Mouse (Mus musculus) testis, adult 2 months (tissue): ENCODE measurements around the gene Snai3. TPM values are rescaled to one million over a fixed set of nuclear protein-coding genes. Genes with fewer than 3 reads are reported as not detected.

Experiments
- H3K27ac ChIP-seq: fragments of 200-500 bp; 2 replicates; pipeline ENCODE4 v1.5.1; 2012; ENCODE audit warnings: low read depth, low read length; ENCODE audit not compliant: control insufficient read depth, insufficient read depth
- H3K27me3 ChIP-seq: fragments of 200-500 bp; 2 replicates; pipeline ENCODE4 v1.6.1; 2012; ENCODE audit warnings: mild to moderate bottlenecking, low read length, moderate library complexity; ENCODE audit not compliant: control insufficient read depth, insufficient read depth
- H3K36me3 ChIP-seq: fragments of 200-500 bp; 2 replicates; pipeline ENCODE4 v1.6.1; 2012; ENCODE audit warnings: mild to moderate bottlenecking, low read length; ENCODE audit not compliant: control insufficient read depth, insufficient read depth
- H3K4me1 ChIP-seq: fragments of 200-500 bp; 2 replicates; pipeline ENCODE4 v1.6.1; 2012; ENCODE audit warnings: low read length; ENCODE audit not compliant: control insufficient read depth, insufficient read depth
- H3K4me3 ChIP-seq: fragments of 200-500 bp; 2 replicates; pipeline ENCODE4 v1.5.1; 2012; ENCODE audit warnings: low read depth, mild to moderate bottlenecking, low read length, moderate library complexity, mixed read lengths; ENCODE audit not compliant: control insufficient read depth
- CTCF ChIP-seq: fragments of 200-500 bp; IDR thresholded peaks from 2 replicates; pipeline ENCODE4 v1.5.1; 2012; ENCODE audit warnings: low read depth, mild to moderate bottlenecking, inconsistent platforms, low read length, moderate library complexity; ENCODE audit not compliant: control insufficient read depth, insufficient read depth, insufficient replicate concordance
- POLR2A ChIP-seq: fragments of 200-500 bp; IDR thresholded peaks from 2 replicates; pipeline ENCODE4 v1.6.1; 2012; ENCODE audit warnings: low read depth, mild to moderate bottlenecking, inconsistent platforms, low read length, moderate library complexity; ENCODE audit not compliant: control insufficient read depth
- polyA plus RNA-seq: library from polyadenylated mRNA; depleted of rRNA; stranded (reverse); fragments of >200 nt; gene quantifications from 2 replicates; pipeline ENCODE4 v1.2.3, GENCODE M21; 2012

The Snai3 gene
- polyA plus RNA-seq, 1 experiment, result 3.8 TPM

DNA sequence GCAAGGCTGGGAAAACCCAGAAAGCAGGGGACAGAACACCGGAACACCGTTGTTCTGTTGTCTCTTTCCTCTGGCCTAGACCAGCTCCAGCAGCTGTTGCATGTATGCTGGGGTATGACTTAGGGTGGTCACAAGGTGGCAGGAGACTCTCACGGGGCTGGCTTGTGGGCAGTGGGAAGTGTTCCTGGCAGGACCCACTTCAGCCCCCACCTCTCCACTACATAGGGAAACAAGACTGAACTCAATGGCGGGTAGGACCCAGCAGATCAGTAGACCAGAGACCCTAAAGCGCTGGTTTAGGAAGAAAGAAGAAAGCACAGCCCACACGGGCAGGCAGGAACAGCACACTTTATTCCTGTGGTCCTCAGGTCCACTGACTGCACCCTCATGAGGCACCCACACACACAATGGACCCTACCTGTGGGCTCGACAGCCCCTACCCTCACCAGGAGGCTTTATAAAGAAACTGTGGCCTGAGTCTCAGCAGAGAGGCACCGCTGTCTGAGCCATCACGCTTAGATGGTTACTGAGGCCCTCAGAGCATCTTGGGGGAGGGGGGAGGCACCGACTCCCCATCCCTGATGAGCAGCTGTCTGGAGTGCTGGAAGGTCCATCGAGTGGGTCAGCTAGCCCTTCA, 27.1 kb downstream of the Snai3 start:
- Histone ChIP-seq H3K4me1 (peaks cover 22% of the 10 kb centered on the region), H3K36me3 (no peaks in the 10 kb centered on the region), H3K27me3 (no peaks in the 10 kb centered on the region; the same call in 1 of the 2 replicates), H3K4me3 (no peak overlapping the region), H3K27ac (no peak overlapping the region)
- no peak for TF ChIP-seq POLR2A
- no peak for TF ChIP-seq CTCF

GRCm38 (mm10) chr8:122432443-122433268, 27.9 kb downstream of the Snai3 start, which contains the start of gene Cyba:
Gene Cyba, minus strand, starts transcription at chr8:122432930.
- no peaks in the 10 kb centered on the region; the same call in 1 of the 2 replicates for H3K27me3 ChIP-seq
- TF ChIP-seq CTCF (no peak), POLR2A (peak; percentile 28; the same call in 1 of the 2 replicates)
- H3K4me3 ChIP-seq, result peak within 1 kb of the TSS; percentile 49

DNA sequence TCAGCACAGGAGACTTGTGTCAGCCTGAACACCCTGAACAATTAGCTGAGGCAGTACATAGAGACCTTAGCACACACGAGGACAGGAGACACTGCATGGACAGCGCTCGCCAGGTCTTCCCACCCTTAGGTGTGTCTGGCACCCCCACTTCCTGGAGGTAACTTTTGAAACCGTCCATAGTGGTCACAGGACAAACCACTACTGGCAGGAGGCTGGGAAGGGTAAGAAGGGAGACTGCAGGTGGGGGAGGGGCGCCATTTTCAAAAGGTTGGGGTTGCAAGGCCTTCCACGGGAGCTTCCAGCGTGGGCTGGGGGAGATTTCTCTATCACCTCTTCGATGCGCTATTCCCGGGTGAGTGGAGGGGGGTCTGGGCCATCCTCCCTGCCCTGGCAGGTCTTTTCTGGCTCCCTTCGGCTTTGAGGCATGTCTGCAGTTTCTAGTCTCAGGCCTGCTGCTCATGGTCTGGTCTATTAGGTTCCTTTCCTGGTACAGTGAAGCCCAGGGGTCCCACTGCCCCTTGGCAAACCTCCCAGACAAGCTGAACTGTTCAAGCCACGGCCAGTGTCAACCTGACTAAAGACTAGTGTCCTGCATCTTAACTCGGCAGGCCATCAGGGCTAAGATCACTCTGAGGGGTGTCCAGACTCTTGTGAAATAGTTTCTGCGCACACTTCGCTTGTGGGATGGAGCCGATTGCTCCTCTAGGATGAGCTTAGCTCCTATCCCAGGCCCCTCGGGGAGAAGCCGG, 28.7 kb downstream of the Snai3 start:
- Histone ChIP-seq H3K36me3 (no peaks in the 10 kb centered on the region), H3K27ac (peak overlapping the region; percentile 3; the same call in 1 of the 2 replicates), H3K4me1 (peaks cover 22% of the 10 kb centered on the region), H3K27me3 (no peaks in the 10 kb centered on the region; the same call in 1 of the 2 replicates), H3K4me3 (peak overlapping the region; percentile 49)
- TF ChIP-seq CTCF (no peak), POLR2A (no peak)

More at GRCm38 (mm10) chr8:122432443-122433268, 27.9 kb downstream of the Snai3 start, which contains the start of gene Cyba:
- H3K36me3 ChIP-seq, result no peaks in the 10 kb centered on the region
- peak within 1 kb of the TSS; percentile 3; the same call in 1 of the 2 replicates for H3K27ac ChIP-seq
- peaks cover 22% of the 10 kb centered on the region for H3K4me1 ChIP-seq

- Histone ChIP-seq H3K4me3 (no peak overlapping the region), H3K27ac (no peak overlapping the region), H3K36me3 (no peaks in the 10 kb centered on the region), H3K4me1 (peaks cover 22% of the 10 kb centered on the region), H3K27me3 (no peaks in the 10 kb centered on the region; the same call in 1 of the 2 replicates)
- TF ChIP-seq POLR2A (no peak), CTCF (no peak)
Observed at GRCm38 (mm10) chr8:122430646-122431045, 29.9 kb downstream of the Snai3 start.

- no peak overlapping the region for H3K27ac ChIP-seq
- H3K4me1 ChIP-seq, result peaks cover 22% of the 10 kb centered on the region
- H3K36me3 ChIP-seq, result no peaks in the 10 kb centered on the region
- no peak for TF ChIP-seq CTCF
- H3K27me3 ChIP-seq, result no peaks in the 10 kb centered on the region; the same call in 1 of the 2 replicates
- no peak overlapping the region for H3K4me3 ChIP-seq
Observed at GRCm38 (mm10) chr8:122430058-122430636, 30.4 kb downstream of the Snai3 start.

GRCm38 (mm10) chr8:122428163-122428562, 32.4 kb downstream of the Snai3 start:
- no peaks in the 10 kb centered on the region for H3K36me3 ChIP-seq
- H3K4me3 ChIP-seq, result no peak overlapping the region
- peaks cover 20% of the 10 kb centered on the region for H3K4me1 ChIP-seq
- TF ChIP-seq CTCF (no peak), POLR2A (no peak)
- no peaks in the 10 kb centered on the region; the same call in 1 of the 2 replicates for H3K27me3 ChIP-seq
- H3K27ac ChIP-seq, result no peak overlapping the region
